Mouse (Mus musculus) MEL (cell line): Measurements from ENCODE around the gene Slamf7.

Source experiments
- CHD2 ChIP-seq: IDR thresholded peaks from 2 replicates; pipeline ENCODE4 v1.6.1; 2011; ENCODE audit warnings: low read length, improper control_type of control experiment
- CTCF ChIP-seq, 3 experiments: IDR thresholded peaks in 2 of 3; conservative IDR thresholded peaks in 1 of 3; 2 replicates each; pipeline ENCODE4 v1.5.1; 2011 to 2012; ENCODE audit warnings: low read length in 3 of 3, low read depth in 2 of 3, mild to moderate bottlenecking in 2 of 3, improper control_type of control experiment in 1 of 3, inconsistent platforms in 1 of 3, mixed read lengths in 1 of 3, moderate library complexity in 1 of 3; ENCODE audit not compliant: control insufficient read depth in 1 of 3, insufficient read depth in 1 of 3, poor library complexity in 1 of 3, severe bottlenecking in 1 of 3
- EP300 ChIP-seq, 2 experiments: IDR thresholded peaks; 2 replicates each; pipeline ENCODE4 v1.6.1; 2011; ENCODE audit warnings: improper control_type of control experiment in 2 of 2, low read length in 2 of 2, low read depth in 1 of 2, mild to moderate bottlenecking in 1 of 2
- MAFK ChIP-seq: IDR thresholded peaks from 2 replicates; pipeline ENCODE4 v1.6.1; 2011; ENCODE audit warnings: low read depth, mild to moderate bottlenecking, low read length, improper control_type of control experiment, borderline replicate concordance
- POLR2AphosphoS2 ChIP-seq: IDR thresholded peaks from 2 replicates; pipeline ENCODE4 v1.6.1; 2011; ENCODE audit warnings: low read length, improper control_type of control experiment

GRCm38 (mm10) chr1:171681531-171682299, 28.9 kb upstream of the Slamf7 start, which contains the start of gene Cd48:
- TF ChIP-seq POLR2AphosphoS2: peak; percentile 25; the same call in 1 of the 2 replicates
- no peak for TF ChIP-seq CHD2
- peak in 1 of 2 experiments; percentile 4; a peak in 1 of 4 replicates for TF ChIP-seq EP300 (IDR thresholded peaks at IDR 0.05; ENCODE audit: low read depth in 1 of 2, low read length in 2 of 2)
- no peak for TF ChIP-seq CTCF (IDR thresholded peaks at IDR 0.05 in 2 of 3, conservative IDR thresholded peaks at IDR 0.05 in 1 of 3; ENCODE audit: control insufficient read depth in 1 of 3, insufficient read depth in 1 of 3, low read depth in 2 of 3, low read length in 3 of 3, poor library complexity in 1 of 3, severe bottlenecking in 1 of 3)
- TF ChIP-seq MAFK: no peak
